Mouse (Mus musculus): ENCODE results near the gene Tfap4.

The Tfap4 gene

DNA sequence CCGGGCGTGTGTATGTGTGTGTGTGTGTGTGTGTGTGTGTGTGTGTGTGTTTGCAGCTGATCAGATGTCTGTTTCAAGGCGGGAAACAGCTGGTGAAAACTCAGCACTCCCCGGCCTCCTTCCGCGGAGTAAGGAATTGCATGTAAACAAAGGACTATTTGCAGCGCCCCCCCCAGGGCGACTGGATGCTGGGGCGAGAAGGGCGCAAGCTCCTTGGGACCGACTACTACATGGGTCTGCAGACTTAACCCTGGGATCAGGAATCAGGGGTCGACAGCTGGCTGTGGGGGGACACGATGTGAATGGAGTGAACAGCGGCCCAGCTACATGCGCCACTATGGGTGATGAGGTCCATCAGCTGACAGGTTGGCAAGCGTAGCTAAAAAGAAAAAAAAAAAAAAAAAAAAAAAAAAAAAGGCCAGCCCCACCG, at the start of gene Tfap4:
Gene Tfap4, minus strand, starts transcription at position 140 of the 430 bp plus-strand sequence.
- peak; percentile 77 to 85 for DNase-seq

DNA sequence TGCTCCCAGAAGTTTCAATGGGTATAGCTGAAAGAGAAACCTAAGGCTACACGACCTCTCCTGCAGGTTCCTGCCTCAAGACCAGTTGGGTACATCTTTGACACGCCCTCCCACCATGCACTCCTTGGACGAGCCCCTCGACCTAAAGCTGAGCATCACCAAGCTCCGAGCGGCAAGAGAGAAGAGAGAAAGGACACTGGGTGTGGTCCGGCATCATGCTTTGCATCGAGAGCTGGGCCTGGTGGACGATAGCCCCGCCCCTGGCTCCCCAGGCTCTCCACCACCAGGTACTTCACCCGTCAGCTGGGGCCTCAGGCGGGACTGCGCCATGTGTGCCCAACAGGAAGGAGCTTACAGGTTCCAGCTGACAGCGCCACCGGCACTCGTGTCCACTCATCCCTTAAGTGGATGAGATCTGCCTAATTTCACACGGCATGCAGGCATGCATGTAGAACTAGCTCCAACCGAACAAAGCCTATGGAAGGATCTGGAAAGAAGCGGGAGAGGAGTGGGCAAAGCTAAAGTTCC, 48.9 kb upstream of the Tfap4 start:
- DNase-seq: no peak

DNA sequence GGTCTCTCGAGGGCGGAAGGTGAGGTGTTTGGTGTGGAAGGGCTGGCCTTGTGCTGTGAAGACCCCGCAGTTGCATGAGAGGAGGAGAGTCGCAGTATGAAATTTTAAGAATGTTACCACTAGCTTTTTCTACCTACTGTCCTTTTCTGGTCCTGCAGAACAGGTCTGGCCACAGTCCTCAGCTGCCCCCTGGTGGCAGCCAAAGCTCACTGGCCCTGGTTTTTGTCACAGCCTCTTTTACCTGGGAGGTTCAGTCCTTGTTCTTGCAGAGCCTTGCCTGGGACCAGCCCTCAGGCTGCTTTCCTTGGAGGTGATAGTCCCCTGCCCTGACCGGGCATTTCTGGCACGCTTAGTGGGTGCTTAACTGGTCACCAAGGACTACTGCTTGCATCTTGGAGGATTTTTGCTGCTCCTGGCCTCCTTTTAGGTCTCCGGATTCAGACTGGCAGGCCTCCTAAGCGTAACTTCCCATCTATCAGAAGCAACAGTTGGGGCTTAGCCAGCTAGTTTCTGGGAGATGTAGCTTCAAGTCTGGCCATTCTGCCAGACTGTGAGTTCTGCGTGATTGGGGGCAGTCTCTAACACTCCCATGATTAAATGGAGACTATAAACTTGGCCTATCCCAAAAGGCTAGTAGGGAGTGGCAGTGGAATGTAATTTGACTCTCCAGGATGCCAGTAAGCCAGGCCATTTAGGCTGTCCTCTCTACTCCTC, 48.3 kb upstream of the Tfap4 start:
- DNase-seq: peak; percentile 87 to 92

DNA sequence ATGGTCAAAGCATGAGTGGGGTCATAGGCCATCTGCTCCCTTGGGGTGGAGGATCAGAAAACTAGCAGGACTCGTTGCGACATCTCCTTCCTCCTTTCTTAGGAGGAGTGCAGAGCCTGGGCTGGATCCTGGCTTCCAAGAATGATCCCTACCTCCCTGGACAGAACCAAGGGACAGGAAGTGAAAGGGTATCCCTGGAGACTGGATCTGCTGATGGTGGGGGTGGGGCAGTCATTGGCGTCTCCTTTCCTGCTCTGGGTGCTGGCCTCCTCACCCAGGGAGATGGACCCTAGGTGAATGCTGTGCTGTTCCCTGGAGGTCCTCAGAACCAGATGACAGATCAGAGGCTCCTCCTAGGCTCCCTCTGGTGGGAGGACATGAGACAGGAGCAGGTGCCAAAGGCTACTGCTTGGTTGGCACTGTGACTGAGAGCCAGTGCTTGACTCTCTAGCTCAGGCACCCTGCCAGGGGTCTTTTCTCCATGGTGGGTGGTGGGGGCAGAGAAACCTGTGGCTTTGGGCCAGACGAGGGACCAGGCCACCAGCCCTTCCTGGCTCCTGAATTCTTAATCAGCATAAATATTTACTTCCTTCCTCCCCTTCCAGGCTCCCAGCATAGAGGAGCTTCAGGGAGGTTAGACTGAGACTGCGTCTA, 46.9 kb upstream of the Tfap4 start:
- DNase-seq: peak; percentile 45 to 53

DNA sequence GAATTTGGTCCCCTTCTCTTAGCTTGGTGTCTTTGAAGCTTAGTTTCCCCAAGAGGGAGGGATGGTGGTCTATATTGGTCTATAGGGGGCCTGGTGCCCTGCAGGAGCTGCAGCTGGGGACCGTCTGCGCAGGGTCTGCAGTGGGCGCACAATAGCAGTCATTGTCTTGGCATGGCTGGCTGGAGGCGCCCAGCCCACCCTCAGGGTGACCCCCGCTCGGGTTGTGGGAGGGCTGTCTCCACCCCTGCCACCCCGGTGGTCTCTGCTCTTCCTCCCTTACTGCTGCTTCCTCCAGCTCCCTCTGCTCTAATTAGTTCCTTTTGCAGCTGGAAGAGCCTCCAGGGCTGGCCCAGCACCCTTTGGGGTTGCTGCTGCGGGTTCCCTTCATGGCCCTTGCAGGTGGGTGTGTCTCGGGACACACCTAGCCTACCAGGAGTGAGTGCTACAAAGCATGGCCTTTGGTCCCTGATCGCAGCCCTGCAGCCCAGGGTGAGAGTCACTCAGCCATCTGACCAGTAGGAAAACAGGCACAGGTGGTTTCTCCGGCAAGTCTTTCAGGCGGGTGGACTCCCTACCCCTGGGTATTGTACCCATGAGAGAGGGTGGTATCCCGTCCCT, 46.0 kb upstream of the Tfap4 start:
- no peak for DNase-seq

DNA sequence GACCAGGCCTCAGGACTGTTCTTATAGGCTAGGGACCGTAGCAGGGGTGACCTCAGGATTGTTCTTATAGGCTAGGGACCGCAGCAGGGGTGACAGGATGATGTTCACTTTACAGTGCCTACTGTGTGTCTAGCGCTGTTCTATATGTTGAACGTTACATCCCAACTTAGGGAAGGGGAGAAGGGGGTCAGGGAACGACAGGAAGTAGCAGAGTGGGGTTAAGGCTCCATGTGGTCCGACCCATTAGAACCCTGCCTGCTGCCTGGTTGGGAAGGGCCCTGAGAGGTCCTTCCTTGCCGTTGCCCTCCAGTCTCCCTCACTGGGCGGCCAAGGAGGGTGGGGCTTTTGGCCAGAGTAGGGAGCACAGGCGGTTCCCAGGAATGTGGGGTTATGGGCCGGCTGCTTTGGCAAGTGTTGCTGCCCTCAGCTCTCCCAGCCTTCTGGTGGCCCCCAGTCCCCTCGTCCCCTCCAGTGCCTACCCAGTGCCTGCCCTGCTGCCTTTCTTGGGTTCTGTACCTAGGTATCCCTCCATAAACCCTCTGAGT, 44.7 kb upstream of the Tfap4 start:
- no peak for DNase-seq

DNA sequence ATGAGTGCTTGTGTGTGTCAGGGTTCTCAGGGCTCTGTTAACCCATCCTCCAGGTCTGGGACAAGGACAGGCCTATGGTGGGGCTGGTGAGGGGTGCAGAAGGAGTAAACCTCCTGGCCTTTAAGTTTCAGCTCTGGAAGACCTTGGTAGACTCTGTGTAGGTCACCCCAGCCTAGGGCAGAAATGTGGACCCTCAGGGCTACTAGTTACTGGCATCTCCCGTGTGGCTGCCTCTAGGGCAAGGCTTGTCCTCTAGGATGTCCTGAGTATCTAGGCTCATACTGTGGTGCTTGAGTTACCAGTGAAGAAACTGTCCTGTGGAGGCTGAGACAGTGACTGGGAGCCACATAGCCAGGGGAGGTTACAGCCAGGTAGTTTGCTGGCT, 43.8 kb upstream of the Tfap4 start:
- DNase-seq: no peak

DNA sequence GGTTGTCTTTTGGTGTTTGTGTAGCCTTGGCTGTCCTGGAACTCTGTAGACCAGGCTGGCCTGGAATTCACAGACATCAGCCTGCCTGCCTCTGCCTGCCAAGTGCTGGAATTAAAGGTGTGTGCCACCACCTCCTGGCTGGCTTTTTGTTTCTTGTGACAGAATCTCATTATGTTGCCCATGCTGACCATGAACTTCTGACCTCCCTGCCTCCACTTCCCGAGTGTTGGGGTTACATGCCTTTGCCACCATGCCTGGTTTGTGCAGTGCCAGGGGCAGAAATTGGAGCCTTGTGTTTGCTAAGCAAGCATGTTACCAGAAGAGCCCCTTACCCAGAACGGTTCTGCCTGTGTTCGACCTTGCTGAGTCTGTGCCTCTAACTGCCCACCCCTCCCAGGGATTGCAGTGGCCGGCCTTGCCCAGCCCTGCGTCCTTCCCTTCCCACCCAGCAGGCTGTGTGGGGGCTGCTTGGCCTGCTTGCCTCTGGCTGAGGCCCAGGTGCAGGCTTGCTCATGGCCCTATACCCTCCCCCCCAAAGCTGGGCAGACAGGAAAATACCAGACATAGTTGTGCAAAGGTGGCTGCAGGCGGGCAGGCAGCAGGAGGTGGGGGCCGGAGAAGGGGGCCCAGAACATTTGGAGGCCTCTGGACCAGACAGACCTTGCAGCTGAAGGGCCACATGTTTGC, 43.3 kb upstream of the Tfap4 start:
- no peak for DNase-seq

DNA sequence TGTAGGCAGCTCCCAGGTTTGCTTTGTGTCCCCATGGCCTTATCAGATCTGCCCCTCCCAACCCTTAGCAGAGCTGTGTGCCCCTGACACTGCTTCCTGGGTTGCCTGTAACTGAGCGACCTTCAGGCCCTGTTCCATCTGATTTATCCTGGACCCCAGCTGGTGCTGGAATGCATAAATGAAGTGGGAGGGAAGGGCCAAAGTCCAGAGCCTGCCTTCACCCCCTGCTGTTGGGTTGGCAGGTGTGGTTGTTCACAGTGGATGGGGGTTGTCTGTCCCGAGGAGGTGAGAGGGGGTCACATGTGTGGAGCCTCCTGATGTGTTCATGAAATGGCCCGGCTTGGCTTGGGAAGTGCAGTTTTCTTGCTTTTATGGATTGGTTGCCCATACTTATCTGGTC, 42.5 kb upstream of the Tfap4 start:
- DNase-seq: no peak

DNA sequence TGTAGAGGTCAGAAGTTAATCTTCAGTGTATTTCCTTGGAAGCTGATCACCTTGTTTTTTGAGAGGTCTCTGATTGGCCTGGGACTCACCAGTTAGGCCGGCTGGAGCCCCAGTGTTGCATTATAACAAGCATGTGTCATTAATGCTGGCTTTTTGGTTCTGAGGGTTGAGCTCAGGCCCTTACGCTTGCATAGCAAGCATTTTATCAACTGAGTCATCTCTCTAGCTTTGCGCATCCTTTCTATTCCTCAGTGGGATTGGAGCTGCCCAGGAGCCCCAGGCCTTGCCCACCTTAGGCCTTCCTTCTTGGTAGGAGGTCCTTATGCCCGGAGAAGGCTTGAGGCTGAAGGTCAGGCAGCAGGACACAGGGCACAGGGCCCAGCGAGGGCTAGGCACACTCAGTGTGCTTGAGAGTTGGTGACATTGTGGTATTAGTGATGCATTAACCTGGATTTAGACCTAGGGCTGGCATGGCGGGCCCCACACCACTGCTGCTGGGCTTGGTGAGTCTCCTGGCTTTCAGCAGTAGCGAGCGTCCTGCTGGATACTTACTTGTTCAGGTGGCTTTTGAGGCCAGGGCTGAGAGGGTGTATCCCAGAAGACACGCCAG, 41.2 kb upstream of the Tfap4 start:
- DNase-seq: no peak

DNA sequence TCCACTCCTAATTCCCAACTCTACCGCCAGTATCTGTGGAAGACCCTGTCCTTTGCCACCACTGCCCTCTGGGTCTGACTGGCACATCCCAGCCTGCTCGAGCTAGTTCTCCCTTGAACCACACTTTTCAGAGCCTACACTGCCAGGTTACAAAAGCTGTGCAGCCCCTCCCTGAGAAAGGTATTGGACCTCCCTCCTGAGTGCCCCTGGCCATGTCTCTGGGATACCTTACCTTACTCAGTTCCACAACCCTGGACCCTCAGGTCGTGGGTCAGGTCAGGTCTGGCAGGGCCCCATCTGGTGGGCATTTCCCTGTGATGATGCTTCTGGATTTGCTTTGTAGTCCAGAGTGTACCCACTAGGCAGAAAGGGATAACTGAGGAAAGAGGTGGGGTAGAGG, 40.0 kb upstream of the Tfap4 start:
- no peak for DNase-seq

DNA sequence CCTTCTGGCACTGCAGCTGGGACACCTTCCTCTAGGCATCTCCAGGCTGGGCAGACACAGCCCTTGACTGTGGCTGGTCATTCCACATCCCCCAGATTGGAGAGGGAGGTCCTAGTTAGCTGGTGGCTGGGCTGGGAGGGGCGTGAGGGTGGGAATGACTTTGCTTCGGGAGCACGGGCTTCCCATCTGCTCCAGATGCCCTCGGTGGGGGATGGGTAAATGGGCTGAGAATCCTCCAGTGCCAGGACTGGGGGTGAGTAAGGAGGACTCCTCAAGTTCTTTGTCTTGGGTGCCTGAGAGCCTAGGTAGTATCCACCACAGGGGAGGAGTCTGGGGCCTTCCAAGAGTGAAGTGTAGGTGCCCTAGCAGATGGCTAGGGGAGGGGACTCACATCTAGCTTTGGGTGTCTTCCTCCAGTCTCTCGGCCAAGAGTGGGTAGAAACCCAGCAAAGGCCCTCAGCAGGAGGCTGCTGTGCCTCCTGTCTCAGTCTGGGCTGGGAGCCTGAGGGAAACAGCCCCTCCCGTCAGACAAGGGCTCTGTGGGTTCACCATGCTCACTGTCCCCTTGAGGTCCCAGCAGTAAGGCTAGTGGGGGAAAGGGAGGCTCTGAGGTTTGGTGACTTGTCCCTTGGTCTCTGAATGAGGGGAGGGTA, 39.4 kb upstream of the Tfap4 start:
- no peak for DNase-seq

DNA sequence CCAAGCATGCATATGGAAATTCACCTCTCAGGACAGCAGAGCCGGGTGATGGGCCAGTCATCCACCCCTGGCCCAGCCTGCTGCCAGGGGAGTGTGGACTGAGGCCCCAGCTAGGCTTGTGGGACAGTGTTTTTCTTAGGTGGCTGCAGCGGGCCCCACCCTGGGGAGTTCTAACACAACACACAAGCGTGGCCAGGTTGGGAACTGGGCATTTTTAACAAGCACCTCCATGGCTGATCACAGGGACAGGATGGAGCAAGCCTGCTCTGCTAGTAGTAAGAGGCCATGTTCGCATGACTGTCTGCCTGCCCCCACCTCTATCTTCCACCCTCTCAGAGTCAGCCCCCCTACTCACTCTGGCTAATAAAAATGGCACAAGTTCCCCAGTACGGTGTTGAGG, 38.4 kb upstream of the Tfap4 start:
- DNase-seq: no peak

DNA sequence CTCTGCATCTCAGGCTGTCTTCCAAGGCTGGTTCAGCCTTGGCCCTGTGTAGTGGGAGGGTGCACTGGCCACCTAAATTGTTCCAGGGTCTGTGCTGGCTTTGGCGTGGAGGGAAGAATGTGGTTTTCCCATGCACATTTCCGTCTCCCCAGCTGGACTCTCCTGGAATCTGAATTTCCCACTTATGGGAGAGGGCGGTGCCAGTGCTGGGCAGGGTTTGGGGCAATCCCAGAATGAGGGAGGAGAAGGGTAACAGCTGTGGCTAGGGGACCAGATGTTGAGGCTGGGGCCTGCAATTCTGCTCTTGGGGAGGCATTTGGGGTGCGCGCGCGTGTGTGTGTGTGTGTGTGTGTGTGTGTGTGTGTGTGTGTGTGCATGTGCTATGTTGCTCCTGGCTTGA, 37.6 kb upstream of the Tfap4 start:
- DNase-seq: no peak

DNA sequence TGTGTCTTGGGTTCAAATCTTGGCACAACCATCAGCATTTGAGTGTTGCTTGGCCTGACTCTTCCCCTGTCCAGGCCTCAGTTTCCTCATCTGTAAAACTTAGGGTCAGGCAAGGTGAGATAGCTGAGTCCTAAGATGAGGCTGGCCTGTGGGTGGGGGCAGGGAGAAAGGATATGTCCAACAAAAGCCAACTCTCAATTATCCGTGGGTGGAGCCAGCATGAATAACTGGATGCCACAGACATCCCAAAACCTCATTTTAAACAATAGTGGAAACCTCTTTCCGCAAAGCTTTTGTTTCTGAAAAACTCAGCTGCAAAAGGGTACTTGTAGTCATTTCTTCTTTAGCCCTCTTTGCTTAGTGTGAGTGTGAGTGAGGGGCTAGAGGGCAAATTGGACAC, 37.2 kb upstream of the Tfap4 start:
- no peak for DNase-seq

DNA sequence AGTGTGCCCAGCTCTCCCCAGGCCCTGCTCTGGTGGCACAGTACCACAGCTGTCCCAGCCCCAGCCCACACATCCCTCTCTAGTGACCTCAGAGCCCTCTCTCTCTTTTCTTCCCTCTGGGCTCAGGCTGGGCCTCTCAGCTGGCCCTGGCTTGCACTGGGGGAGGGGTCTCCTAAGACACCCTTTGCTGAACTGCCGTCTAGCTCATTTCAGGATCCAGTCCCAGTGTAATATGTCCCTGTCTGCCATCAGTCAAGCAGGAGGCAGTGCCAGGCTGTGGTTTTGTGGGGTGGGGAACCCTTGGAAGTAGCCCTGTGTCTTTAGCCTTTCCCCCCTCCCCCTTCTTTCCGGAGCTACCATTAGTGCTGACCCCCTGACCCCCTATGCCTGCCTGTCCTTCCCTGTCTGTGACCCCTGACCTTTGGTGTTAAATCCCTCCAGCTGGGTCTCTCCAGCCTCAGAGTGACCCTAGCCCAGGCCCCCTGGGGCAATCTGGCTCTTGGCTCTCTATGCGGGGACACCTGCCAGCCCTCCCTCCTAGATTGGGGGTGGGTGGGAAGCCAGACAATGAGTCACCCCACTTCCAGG, 36.6 kb upstream of the Tfap4 start:
- DNase-seq: no peak

DNA sequence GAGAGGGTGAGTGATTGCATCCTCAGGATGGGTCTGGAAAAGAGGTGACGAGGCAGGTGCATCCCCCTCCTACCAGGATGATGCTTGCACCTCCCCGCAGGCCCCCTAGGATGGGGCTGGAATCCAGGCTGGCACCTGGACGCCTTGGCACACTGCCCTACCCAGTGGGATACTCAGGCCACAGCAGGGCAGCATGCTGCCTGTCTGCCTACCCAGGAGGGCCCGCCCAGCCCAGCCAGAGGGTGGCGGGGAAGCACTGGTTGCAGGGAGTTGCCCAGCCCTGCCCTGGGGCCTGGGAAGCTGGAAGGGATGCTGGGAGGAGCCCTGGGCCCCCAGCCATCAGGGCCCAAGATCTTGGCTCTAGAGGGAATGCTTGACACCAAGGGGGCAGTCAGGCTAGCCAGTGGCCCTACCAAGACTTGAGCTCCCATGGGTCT, 35.9 kb upstream of the Tfap4 start:
- peak; percentile 51 to 57 for DNase-seq

DNA sequence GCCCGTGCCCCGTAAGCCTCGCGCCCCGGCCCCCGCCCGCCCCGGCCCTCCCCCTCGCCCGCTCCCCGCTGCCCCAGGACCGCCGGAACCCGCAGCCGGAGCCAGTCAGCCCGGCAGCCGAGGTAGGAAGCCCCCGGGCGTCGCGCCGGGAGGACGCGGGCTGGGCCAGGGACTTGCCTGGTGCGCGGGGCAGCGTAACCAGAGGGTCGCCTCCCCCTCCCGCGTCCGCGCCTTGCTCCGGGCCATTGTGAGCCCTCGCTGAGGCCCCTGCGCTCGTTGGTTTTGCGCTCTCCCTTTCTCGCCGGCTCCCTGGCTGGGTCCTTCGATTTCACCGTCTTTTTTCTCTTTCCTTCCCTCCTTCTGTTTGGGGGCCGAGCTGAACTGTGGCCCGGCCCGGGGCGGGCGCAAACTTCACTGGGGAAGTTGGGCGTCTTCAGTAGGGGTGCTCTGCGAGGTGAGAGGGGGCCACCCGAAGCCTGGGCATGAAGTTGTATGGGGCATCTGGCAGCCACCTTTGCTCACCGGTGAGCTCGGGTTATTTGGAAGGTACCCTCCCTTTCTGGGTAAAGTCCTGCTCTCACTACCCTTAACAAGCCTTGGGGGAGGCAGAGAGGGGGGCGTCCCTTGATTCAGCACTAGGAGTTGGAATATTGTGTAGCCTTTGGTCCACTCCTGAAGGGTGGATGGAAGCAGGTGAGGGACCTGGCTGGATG, 35.3 kb upstream of the Tfap4 start:
- DNase-seq: peak; percentile 26 to 65

DNA sequence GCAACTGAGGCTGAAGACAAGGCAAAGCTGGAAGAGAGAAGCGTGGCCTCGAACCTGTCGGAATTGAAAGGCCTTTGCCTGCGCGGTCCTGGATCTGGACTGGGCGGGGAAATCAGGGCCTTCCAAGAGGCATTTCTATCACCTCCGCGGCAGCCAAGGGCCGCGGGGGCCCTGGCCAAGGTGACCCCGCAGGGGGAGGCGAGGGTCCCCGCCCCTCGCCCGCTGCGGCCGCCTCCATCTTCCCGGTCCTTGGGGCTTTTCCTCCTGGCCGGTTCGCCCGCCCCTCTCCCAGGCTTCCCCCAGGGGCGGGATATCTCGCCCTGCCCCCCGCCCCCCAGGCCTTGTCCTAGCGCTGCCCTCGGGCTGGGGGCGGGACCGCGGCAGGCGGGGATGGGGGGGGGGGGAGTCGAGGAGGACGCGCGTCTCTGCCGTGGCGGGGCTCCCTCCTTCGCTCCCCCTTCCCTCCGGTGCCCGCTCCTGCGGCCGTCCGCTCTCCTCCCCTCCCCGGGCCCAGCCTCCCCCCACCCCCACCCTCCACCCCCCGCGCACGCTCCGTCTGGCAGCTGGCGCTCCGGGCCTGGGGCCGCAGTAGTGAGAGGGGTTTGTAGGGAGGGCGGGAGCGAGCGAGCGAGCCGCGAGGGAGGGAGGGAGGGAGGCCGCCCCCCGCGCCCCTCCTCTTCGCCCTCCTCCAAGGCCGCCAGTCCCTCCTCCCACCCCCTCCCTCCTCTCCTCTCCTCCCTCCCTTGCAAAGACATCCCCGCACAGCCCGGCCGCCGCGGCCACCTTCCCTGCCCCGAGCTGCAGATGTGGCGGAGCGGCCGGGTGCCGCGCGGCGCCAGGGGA, 34.5 kb upstream of the Tfap4 start, which contains the start of gene Glis2:
Gene Glis2, plus strand, starts transcription at position 743 of the 843 bp plus-strand sequence.
- peak; percentile 45 to 49 for DNase-seq

All from cerebellum, adult 18-20 months (tissue).